Mouse (Mus musculus) cerebral cortex, adult 2 months (tissue): ENCODE results near the gene Pdlim4.

Source experiments
- WGBS: fragments of 180-500 bp; shearing (Covaris S2); methylation state at CpG from one replicate; pipeline ENCODE4 v1.1.7; 2018; 5-methylcytosine and 5-hydroxymethylcytosine counted together

The Pdlim4 gene

DNA sequence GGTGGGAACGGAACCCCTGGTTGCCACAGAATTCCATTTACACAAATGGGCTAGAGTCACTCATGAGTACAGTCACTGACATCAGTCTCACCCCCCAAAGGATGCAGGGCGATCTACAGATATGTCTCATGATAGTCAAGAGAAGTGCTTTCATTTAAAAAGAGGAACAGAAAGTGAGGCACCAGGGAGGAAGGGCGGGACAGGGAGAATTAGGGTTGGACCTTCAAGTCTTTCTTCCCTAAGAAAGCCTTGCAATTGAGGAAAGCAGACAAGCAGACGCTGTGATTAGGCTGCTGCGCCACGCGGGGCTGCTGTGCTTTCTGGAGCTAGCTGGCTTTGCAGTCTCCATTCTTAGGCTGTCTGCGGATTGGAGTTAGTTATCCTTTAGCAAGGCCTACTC is 22.9 kb upstream of the Pdlim4 start:
- 62% methylated on average over 8 of the region's 8 CpGs for WGBS

DNA sequence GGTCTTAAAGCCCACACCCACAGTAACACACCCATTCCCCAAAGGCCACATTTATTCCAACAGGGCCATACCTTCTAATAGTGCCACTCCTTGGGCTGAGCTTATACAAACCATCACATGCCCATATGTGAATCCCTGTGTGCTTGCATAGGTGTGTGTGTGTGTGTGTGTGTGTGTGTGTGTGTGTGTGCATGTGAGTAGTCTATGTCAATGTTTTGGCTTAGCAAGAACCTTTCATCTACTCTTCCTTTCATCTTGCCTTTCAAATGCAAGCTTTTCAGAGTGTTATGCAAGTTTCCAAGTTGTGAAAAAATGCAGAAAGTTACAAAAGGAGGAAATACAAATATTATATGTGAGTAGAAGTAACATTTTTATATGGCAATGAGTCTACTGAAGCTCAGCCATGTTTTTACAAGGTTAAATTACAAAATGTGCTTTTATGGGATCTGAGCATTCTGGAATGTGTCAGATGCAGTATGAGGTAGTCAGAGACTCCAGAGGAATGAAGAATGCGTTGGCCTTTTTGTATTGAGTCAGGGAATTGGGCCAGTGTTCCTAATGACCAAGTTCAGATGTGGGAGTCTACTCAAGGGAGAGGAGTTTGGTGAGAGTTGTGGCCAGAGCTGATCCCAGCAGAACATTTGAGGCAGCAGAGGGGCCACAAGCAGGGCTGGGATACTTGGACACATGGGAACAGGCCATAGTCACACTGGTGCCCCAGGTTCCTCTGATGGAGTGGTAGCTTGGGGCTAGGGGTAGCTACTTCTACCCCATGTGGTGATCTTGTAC is 21.5 kb upstream of the Pdlim4 start:
- WGBS, result 86% methylated on average over 1 of the region's 1 CpGs

DNA sequence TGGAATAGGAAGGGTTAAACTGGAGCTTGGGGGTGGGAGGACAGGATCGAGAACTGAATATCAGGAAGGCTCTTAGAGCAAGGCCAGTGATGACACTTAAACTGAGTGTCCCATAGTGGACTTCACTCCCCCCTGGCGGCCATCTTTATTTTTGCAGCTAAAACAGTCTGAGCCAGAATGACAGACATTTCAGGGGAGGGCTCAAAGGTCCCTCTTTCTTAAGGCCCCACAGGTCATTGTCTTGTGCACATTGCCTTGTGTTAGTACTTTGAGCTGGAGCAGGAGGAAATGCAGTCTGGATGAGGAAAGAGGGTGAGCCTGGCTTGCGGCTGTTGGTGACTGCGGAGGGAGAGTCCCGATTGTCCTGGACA is 20.1 kb upstream of the Pdlim4 start:
- WGBS, result 59% methylated on average over 5 of the region's 5 CpGs

GRCm38 (mm10) chr11:54088253-54088946 is 19.6 kb upstream of the Pdlim4 start:
- 61% methylated on average over 7 of the region's 7 CpGs for WGBS

- WGBS, result 68% methylated on average over 5 of the region's 5 CpGs
These were observed 17.0 kb upstream of the Pdlim4 start for GRCm38 (mm10) chr11:54085816-54086215.

DNA sequence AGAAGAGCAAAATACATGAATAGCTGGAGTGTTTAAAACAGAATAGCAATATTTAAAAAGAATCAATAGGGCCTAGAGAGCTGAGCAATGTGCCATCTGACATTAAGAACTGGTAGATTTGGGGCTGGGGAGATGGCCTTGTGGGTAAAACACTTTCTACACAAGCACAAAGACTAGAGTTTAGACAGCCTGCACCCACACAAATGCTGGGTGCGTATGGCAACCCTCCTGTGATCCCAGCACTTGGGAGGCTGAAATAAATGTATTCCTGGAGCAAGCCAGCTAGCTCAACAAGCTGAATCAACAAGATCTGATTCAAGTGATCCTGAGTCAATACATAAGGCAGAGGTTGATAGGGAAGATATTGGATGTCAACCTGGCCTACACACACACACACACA is 16.2 kb upstream of the Pdlim4 start:
- 45% methylated on average over 1 of the region's 1 CpGs for WGBS

DNA sequence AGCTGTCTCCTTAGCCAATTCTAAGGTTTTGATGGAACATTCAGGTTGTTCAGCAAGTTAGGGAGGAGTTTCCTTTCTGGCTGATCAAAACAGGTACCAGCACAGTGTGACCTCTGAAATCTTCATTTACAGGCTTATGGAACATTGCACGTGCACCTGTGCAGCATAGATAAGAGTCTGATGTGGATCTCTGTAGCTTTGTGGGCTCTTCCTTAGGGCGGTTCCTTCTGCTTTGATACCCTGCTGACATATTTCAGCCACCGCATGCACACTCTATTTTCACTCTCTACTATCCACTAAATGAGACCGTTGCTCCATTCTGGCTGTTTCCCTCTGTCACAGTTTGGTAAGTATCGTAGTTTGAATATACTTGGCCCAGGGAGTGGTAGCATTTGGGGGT is 13.9 kb upstream of the Pdlim4 start:
- 94% methylated on average over 5 of the region's 5 CpGs for WGBS

DNA sequence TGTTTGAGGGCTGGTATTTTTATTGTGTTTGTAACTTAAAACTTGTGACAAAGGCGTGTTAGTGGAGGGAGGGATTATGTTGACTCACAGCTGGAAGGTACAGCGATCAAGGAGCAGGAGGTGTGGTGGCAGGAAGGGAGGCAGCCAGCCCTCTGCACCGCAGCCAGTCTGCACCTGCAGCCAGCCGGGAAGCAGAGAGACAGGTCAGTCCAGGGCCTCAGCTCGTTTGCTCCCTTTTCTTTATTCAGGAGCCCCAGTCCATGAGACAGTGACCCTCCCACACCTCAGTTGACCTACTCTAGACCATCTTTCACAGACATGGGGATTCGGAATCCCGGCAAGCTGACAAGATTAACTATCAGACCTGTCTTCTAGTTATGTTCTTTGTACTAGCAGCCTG is 11.6 kb upstream of the Pdlim4 start:
- WGBS, result 69% methylated on average over 7 of the region's 7 CpGs

- 94% methylated on average over 1 of the region's 1 CpGs for WGBS
These were observed 7.3 kb upstream of the Pdlim4 start for GRCm38 (mm10) chr11:54076101-54076500.

GRCm38 (mm10) chr11:54075353-54075752 is 6.5 kb upstream of the Pdlim4 start:
- WGBS, result 78% methylated on average over 6 of the region's 6 CpGs

DNA sequence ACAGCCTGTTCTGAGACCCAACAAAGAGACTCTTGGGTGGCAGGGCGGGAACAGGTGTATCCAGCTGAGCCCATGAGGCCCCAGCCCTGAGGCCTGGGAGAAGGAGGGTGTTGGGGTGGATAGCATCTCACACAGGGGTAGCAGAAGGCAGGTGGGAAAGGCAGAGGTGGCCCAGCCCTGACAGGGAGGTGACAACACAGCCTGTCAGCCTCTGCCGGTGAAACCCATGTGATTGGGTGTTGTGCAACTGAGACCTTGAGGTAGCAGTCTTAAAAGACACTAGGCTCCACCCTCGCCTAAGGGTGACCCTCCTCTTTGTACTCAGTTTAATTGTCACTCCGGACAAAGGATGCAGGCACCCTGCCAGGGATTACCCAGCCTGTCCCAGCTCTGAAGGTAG is 4.5 kb upstream of the Pdlim4 start:
- WGBS, result 77% methylated on average over 4 of the region's 4 CpGs

GRCm38 (mm10) chr11:54071726-54072445 is 3.1 kb upstream of the Pdlim4 start:
- 88% methylated on average over 5 of the region's 5 CpGs for WGBS

- 52% methylated on average over 4 of the region's 4 CpGs for WGBS
These were observed 756 bp downstream of the Pdlim4 start for GRCm38 (mm10) chr11:54067996-54068519.

GRCm38 (mm10) chr11:54067318-54067995 is 1.4 kb downstream of the Pdlim4 start:
- 55% methylated on average over 12 of the region's 12 CpGs for WGBS

GRCm38 (mm10) chr11:54066400-54066799 is 2.4 kb downstream of the Pdlim4 start:
- 82% methylated on average over 5 of the region's 5 CpGs for WGBS

DNA sequence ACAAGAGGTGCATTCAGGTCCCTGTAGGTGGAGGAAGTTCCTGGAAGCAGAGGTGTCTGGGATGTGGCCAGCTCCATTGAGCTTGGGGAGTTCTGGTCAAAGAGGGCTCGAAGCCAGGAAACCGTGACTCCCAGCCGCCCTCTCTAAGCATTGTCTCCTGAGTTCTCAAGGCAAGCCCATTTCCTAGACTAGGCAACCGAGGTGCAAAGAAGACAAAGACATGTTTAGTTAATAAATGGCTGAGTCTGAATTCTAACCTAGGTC is 3.0 kb downstream of the Pdlim4 start:
- 80% methylated on average over 4 of the region's 4 CpGs for WGBS

DNA sequence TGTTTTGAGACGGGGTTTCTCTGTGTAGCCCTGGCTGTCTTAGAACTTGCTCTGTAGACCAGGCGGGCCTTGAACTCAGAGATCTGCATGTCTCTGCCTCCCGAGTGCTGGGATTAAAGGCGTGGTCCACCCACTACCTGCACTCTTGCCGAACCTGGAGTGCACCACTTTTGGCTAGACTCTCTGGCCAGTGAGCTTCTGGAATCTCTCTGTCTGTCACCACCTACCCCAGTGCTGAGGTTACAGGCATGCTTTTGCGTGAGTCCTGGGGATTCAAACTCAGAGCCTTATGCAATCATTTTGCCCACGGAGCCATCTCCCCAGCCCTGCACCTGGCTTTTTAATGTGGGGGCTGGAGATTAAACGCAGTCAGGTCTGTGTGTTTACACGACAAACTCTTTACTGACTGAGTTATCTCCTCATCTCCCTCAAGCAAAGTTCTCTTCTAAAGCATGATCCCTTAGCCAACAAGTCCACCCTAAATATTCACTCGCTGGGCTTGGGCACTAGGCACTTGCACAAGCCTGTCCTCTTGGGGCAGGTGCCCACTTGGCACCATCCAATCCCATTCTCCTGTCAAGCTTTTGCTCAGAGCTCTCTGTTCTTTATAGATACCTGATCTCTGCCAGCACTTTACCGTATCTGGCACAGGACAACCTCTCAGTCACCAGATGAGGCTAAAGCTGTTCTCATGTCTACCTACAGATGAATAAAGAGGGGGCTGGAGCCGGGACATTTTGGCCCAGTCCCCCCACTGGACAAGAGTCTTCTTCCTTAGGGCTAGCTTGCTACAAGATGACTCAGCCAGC is 3.5 kb downstream of the Pdlim4 start:
- 86% methylated on average over 12 of the region's 12 CpGs for WGBS

- 85% methylated on average over 3 of the region's 3 CpGs for WGBS
These were observed 4.3 kb downstream of the Pdlim4 start for GRCm38 (mm10) chr11:54064412-54064978.

DNA sequence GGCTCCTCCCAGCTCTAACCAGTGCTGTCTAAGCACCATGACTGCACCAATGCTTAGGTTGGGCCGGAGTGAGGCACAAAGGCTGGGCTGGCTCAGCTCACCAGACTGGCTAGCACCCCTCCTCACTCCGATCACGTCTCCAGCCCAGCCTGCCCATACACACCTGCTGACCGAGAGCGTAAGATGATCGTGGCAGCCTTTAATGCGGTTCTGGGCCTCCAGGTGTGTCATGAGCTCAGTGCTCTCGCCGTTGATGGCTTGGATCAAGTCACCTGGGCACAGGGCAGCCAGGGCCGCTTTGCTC is 5.4 kb downstream of the Pdlim4 start:
- WGBS, result 94% methylated on average over 10 of the region's 10 CpGs

DNA sequence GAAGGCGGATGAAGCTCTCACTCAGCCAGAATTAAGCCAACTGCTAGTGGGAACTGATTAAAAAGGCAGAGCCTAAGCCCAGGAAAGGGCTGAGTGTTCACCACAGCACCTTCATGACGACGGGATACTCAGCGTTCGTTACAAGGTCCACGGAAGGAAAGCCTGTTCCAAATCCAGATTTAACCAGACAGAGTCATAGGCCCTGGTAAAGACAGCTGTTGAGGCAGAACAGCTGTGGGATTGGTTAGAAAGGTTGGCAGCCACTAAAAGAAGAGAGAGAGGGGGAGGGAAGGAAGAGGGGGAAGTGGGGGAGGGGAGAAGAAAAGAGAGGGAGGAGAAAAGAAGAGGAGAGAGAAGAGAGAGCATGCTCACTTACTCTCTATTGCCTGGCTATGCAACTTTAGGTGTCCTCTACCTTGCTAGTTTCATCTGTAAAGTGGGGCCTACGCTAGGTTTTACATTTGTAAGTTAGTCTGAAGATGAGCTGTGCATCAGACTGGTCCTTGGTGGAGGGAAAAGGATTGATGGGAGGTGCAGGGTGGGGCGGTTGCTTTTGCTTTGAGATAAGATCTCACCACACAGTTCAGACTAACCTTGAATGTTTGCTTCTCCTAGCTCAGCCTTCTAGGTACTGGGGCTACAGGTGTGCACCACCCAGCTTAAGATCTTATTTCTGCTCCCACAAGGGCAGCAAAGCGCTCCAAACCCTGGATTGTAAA is 5.9 kb downstream of the Pdlim4 start:
- WGBS, result 69% methylated on average over 9 of the region's 9 CpGs
